Mouse (Mus musculus) thymus, adult 2 months (tissue): Measurements from ENCODE around the gene Fbxo40.

Source experiments
- CTCF ChIP-seq: fragments of 200-500 bp; IDR thresholded peaks from 2 replicates; pipeline ENCODE4 v1.5.1; 2012; ENCODE audit warnings: mild to moderate bottlenecking, control low read depth, low read length, moderate library complexity, borderline replicate concordance; ENCODE audit not compliant: control insufficient read depth, poor library complexity, insufficient read depth; ENCODE audit errors: extremely low read depth
- POLR2A ChIP-seq: fragments of 200-500 bp; IDR thresholded peaks from 2 replicates; pipeline ENCODE4 v1.6.1; 2012; ENCODE audit warnings: mild to moderate bottlenecking, low read length, control low read depth, moderate library complexity; ENCODE audit not compliant: control insufficient read depth, poor library complexity, insufficient read depth; ENCODE audit errors: extremely low read depth

GRCm38 (mm10) chr16:36926514-36927447, 63.5 kb downstream of the Fbxo40 start:
- TF ChIP-seq CTCF (no peak), POLR2A (no peak)
